Mouse (Mus musculus) cortical plate, adult 2 months (tissue): ENCODE results near the gene Srgap1.

Experiments used
- CTCF ChIP-seq: fragments of 200-500 bp; IDR thresholded peaks from 2 replicates; pipeline ENCODE4 v1.5.1; 2011; ENCODE audit warnings: mild to moderate bottlenecking, control low read depth, low read length; ENCODE audit not compliant: insufficient read depth; ENCODE audit errors: extremely low read depth
- POLR2A ChIP-seq: fragments of 200-500 bp; IDR thresholded peaks from 2 replicates; pipeline ENCODE4 v1.6.1; 2011; ENCODE audit warnings: mild to moderate bottlenecking, low read length, control low read depth; ENCODE audit not compliant: insufficient read depth; ENCODE audit errors: extremely low read depth

- TF ChIP-seq CTCF = no peak
- TF ChIP-seq POLR2A = no peak
Measured at GRCm38 (mm10) chr10:121971658-121972057, 75.5 kb downstream of the Srgap1 start.
